Mouse (Mus musculus): ENCODE measurements around the gene Cog3. TPM values are rescaled to one million over a fixed set of nuclear protein-coding genes. Genes with fewer than 3 reads are reported as not detected.

Gene Cog3
- polyA plus RNA-seq (2015; fragmentation: Nextera tagmentation; extraction: Ambion mirVana): 6.4 and 7.0 TPM in 2 replicates

- WGBS (ENCODE audit: insufficient replicate concordance): under 1% methylated on average over 78 of the region's 78 CpGs
- H3K4me3 ChIP-seq (ENCODE audit: low read depth, low read length): peak within 1 kb of the TSS; percentile 97
- H3K9ac ChIP-seq (ENCODE audit: low read depth, low read length): peak within 1 kb of the TSS; percentile 94
- no peaks in the 10 kb centered on the region for H3K9me3 ChIP-seq (replicated peaks; ENCODE audit: control insufficient read depth, low read length)
- H3K4me1 ChIP-seq (ENCODE audit: control insufficient read depth, low read depth, low read length): peaks cover 34% of the 10 kb centered on the region
- H3K27ac ChIP-seq (ENCODE audit: low read length): peak within 1 kb of the TSS; percentile 90
- no peaks in the 10 kb centered on the region for H3K36me3 ChIP-seq (ENCODE audit: control insufficient read depth, insufficient read depth)
- ATAC-seq (ENCODE audit: low read depth): peak; percentile 97
- H3K27me3 ChIP-seq (ENCODE audit: control insufficient read depth, insufficient read depth, low read depth, low read length): no peaks in the 10 kb centered on the region; the same call in 1 of the 2 replicates
- peak within 1 kb of the TSS; percentile 87 for H3K4me2 ChIP-seq (ENCODE audit: low read depth, low read length)
Observed at GRCm38 (mm10) chr14:75753991-75754817, at the start of gene Cog3. Cog3 (minus strand) TSS chr14:75754517.

- H3K9ac ChIP-seq (ENCODE audit: low read depth, low read length): no peak overlapping the region
- 33% methylated on average over 5 of the region's 5 CpGs for WGBS (ENCODE audit: insufficient replicate concordance)
Observed at GRCm38 (mm10) chr14:75797769-75798386, 43.6 kb upstream of the Cog3 start.

GRCm38 (mm10) chr14:75795918-75796317 lies 41.6 kb upstream of the Cog3 start:
- Histone ChIP-seq H3K4me1 (ENCODE audit: control insufficient read depth, low read depth, low read length) (no peaks in the 10 kb centered on the region), H3K9me3 (replicated peaks; ENCODE audit: control insufficient read depth, low read length) (no peaks in the 10 kb centered on the region), H3K27me3 (ENCODE audit: control insufficient read depth, insufficient read depth, low read depth, low read length) (no peaks in the 10 kb centered on the region; the same call in 1 of the 2 replicates), H3K4me3 (ENCODE audit: low read depth, low read length) (no peak overlapping the region), H3K9ac (ENCODE audit: low read depth, low read length) (no peak overlapping the region), H3K36me3 (ENCODE audit: control insufficient read depth, insufficient read depth) (no peaks in the 10 kb centered on the region), H3K27ac (ENCODE audit: low read length) (no peak overlapping the region), H3K4me2 (ENCODE audit: low read depth, low read length) (no peak overlapping the region)
- WGBS (ENCODE audit: insufficient replicate concordance): 74% methylated on average over 4 of the region's 4 CpGs
- no peak for ATAC-seq (ENCODE audit: low read depth)

More at GRCm38 (mm10) chr14:75797769-75798386, 43.6 kb upstream of the Cog3 start:
- ATAC-seq (ENCODE audit: low read depth): no peak
- Histone ChIP-seq H3K4me3 (ENCODE audit: low read depth, low read length) (no peak overlapping the region), H3K4me1 (ENCODE audit: control insufficient read depth, low read depth, low read length) (no peaks in the 10 kb centered on the region), H3K4me2 (ENCODE audit: low read depth, low read length) (no peak overlapping the region), H3K27ac (ENCODE audit: low read length) (no peak overlapping the region), H3K36me3 (ENCODE audit: control insufficient read depth, insufficient read depth) (no peaks in the 10 kb centered on the region), H3K27me3 (ENCODE audit: control insufficient read depth, insufficient read depth, low read depth, low read length) (no peaks in the 10 kb centered on the region; the same call in 1 of the 2 replicates), H3K9me3 (replicated peaks; ENCODE audit: control insufficient read depth, low read length) (no peaks in the 10 kb centered on the region)

- Histone ChIP-seq H3K4me1 (ENCODE audit: control insufficient read depth, low read depth, low read length) (no peaks in the 10 kb centered on the region), H3K9ac (ENCODE audit: low read depth, low read length) (no peak overlapping the region), H3K36me3 (ENCODE audit: control insufficient read depth, insufficient read depth) (no peaks in the 10 kb centered on the region), H3K27ac (ENCODE audit: low read length) (no peak overlapping the region), H3K27me3 (ENCODE audit: control insufficient read depth, insufficient read depth, low read depth, low read length) (no peaks in the 10 kb centered on the region; the same call in 1 of the 2 replicates), H3K4me3 (ENCODE audit: low read depth, low read length) (no peak overlapping the region), H3K9me3 (replicated peaks; ENCODE audit: control insufficient read depth, low read length) (no peaks in the 10 kb centered on the region), H3K4me2 (ENCODE audit: low read depth, low read length) (no peak overlapping the region)
- ATAC-seq (ENCODE audit: low read depth): no peak
- 59% methylated on average over 5 of the region's 5 CpGs for WGBS (ENCODE audit: insufficient replicate concordance)
Observed at GRCm38 (mm10) chr14:75794726-75795125, 40.4 kb upstream of the Cog3 start.

GRCm38 (mm10) chr14:75794324-75794723 lies 40.0 kb upstream of the Cog3 start:
- no peak overlapping the region for H3K27ac ChIP-seq (ENCODE audit: low read length)
- H3K4me3 ChIP-seq (ENCODE audit: low read depth, low read length): no peak overlapping the region
- ATAC-seq (ENCODE audit: low read depth): 0 out of 2 replicates have a peak, but pooled peaks have one; percentile 13
- H3K4me1 ChIP-seq (ENCODE audit: control insufficient read depth, low read depth, low read length): no peaks in the 10 kb centered on the region
- H3K36me3 ChIP-seq (ENCODE audit: control insufficient read depth, insufficient read depth): no peaks in the 10 kb centered on the region
- no peak overlapping the region for H3K9ac ChIP-seq (ENCODE audit: low read depth, low read length)
- WGBS (ENCODE audit: insufficient replicate concordance): 66% methylated on average over 6 of the region's 6 CpGs
- no peaks in the 10 kb centered on the region; the same call in 1 of the 2 replicates for H3K27me3 ChIP-seq (ENCODE audit: control insufficient read depth, insufficient read depth, low read depth, low read length)
- H3K9me3 ChIP-seq (replicated peaks; ENCODE audit: control insufficient read depth, low read length): no peaks in the 10 kb centered on the region
- no peak overlapping the region for H3K4me2 ChIP-seq (ENCODE audit: low read depth, low read length)

- no peak overlapping the region for H3K9ac ChIP-seq (ENCODE audit: low read depth, low read length)
- H3K4me2 ChIP-seq (ENCODE audit: low read depth, low read length): no peak overlapping the region
- WGBS (ENCODE audit: insufficient replicate concordance): 75% methylated on average over 4 of the region's 4 CpGs
- ATAC-seq (ENCODE audit: low read depth): peak; percentile 50; the same call in 1 of the 2 replicates
- no peaks in the 10 kb centered on the region for H3K9me3 ChIP-seq (replicated peaks; ENCODE audit: control insufficient read depth, low read length)
- no peak overlapping the region for H3K27ac ChIP-seq (ENCODE audit: low read length)
- H3K4me1 ChIP-seq (ENCODE audit: control insufficient read depth, low read depth, low read length): no peaks in the 10 kb centered on the region
- no peaks in the 10 kb centered on the region; the same call in 1 of the 2 replicates for H3K27me3 ChIP-seq (ENCODE audit: control insufficient read depth, insufficient read depth, low read depth, low read length)
- H3K4me3 ChIP-seq (ENCODE audit: low read depth, low read length): no peak overlapping the region
- H3K36me3 ChIP-seq (ENCODE audit: control insufficient read depth, insufficient read depth): no peaks in the 10 kb centered on the region
Observed at GRCm38 (mm10) chr14:75793110-75793509, 38.8 kb upstream of the Cog3 start.

GRCm38 (mm10) chr14:75791372-75791771 lies 37.1 kb upstream of the Cog3 start:
- no peaks in the 10 kb centered on the region; the same call in 1 of the 2 replicates for H3K27me3 ChIP-seq (ENCODE audit: control insufficient read depth, insufficient read depth, low read depth, low read length)
- peaks cover 10% of the 10 kb centered on the region for H3K4me1 ChIP-seq (ENCODE audit: control insufficient read depth, low read depth, low read length)
- no peak overlapping the region for H3K4me3 ChIP-seq (ENCODE audit: low read depth, low read length)
- no peak overlapping the region for H3K27ac ChIP-seq (ENCODE audit: low read length)
- H3K36me3 ChIP-seq (ENCODE audit: control insufficient read depth, insufficient read depth): no peaks in the 10 kb centered on the region
- no peak overlapping the region for H3K9ac ChIP-seq (ENCODE audit: low read depth, low read length)
- no peak overlapping the region for H3K4me2 ChIP-seq (ENCODE audit: low read depth, low read length)
- no peak for ATAC-seq (ENCODE audit: low read depth)
- no peaks in the 10 kb centered on the region for H3K9me3 ChIP-seq (replicated peaks; ENCODE audit: control insufficient read depth, low read length)
- 71% methylated on average over 3 of the region's 3 CpGs for WGBS (ENCODE audit: insufficient replicate concordance)

- H3K27me3 ChIP-seq (ENCODE audit: control insufficient read depth, insufficient read depth, low read depth, low read length): no peaks in the 10 kb centered on the region; the same call in 1 of the 2 replicates
- H3K27ac ChIP-seq (ENCODE audit: low read length): no peak overlapping the region
- no peak overlapping the region for H3K9ac ChIP-seq (ENCODE audit: low read depth, low read length)
- H3K4me2 ChIP-seq (ENCODE audit: low read depth, low read length): no peak overlapping the region
- WGBS (ENCODE audit: insufficient replicate concordance): 54% methylated on average over 3 of the region's 3 CpGs
- no peak overlapping the region for H3K4me3 ChIP-seq (ENCODE audit: low read depth, low read length)
- H3K36me3 ChIP-seq (ENCODE audit: control insufficient read depth, insufficient read depth): no peaks in the 10 kb centered on the region
- H3K4me1 ChIP-seq (ENCODE audit: control insufficient read depth, low read depth, low read length): peaks cover 14% of the 10 kb centered on the region
- no peaks in the 10 kb centered on the region for H3K9me3 ChIP-seq (replicated peaks; ENCODE audit: control insufficient read depth, low read length)
- no peak for ATAC-seq (ENCODE audit: low read depth)
Observed at GRCm38 (mm10) chr14:75790411-75790996, 36.2 kb upstream of the Cog3 start.

Measured in liver, embryonic 16.5 days (tissue).